Mouse (Mus musculus): Measurements from ENCODE around the gene Fbxo21.

- TF ChIP-seq TAL1 (IDR thresholded peaks at IDR 0.05; ENCODE audit: low read length) = no peak
- TF ChIP-seq GATA1 (IDR thresholded peaks at IDR 0.05; ENCODE audit: low read length) = no peak
These were observed 55.0 kb downstream of the Fbxo21 start for GRCm38 (mm10) chr5:118031508-118031907.
